Mouse (Mus musculus) small intestine, adult 2 months (tissue): ENCODE data around the gene Mcf2l. TPM values are rescaled to one million over a fixed set of nuclear protein-coding genes. Genes with fewer than 3 reads are reported as not detected.

ENCODE experiments used
- H3K27ac ChIP-seq: fragments of 200-500 bp; 2 replicates; pipeline ENCODE4 v1.5.1; 2012; ENCODE audit warnings: low read depth, low read length, control low read depth, inconsistent platforms; ENCODE audit not compliant: insufficient read depth
- H3K27me3 ChIP-seq: fragments of 200-500 bp; 2 replicates; pipeline ENCODE4 v1.6.1; 2012; ENCODE audit warnings: mild to moderate bottlenecking, moderate library complexity, low read length, inconsistent platforms; ENCODE audit not compliant: control insufficient read depth, insufficient read depth
- H3K36me3 ChIP-seq: fragments of 200-500 bp; 2 replicates; pipeline ENCODE4 v1.6.1; 2012; ENCODE audit warnings: mild to moderate bottlenecking, low read length, control low read depth, inconsistent platforms; ENCODE audit not compliant: control insufficient read depth, insufficient read depth
- H3K4me1 ChIP-seq: fragments of 200-500 bp; 2 replicates; pipeline ENCODE4 v1.6.1; 2012; ENCODE audit warnings: low read length, inconsistent platforms, mixed read lengths; ENCODE audit not compliant: control insufficient read depth, insufficient read depth, insufficient read length
- H3K4me3 ChIP-seq: fragments of 200-500 bp; 2 replicates; pipeline ENCODE4 v1.5.1; 2012; ENCODE audit warnings: low read depth, mild to moderate bottlenecking, control low read depth, inconsistent platforms, low read length, moderate library complexity
- CTCF ChIP-seq: fragments of 200-500 bp; IDR thresholded peaks from 2 replicates; pipeline ENCODE4 v1.5.1; 2012; ENCODE audit warnings: low read depth, mild to moderate bottlenecking, control low read depth, inconsistent platforms, low read length, moderate library complexity, mixed read lengths; ENCODE audit not compliant: insufficient replicate concordance, insufficient read length; ENCODE audit errors: extremely low read depth
- POLR2A ChIP-seq: fragments of 200-500 bp; IDR thresholded peaks from 2 replicates; pipeline ENCODE4 v1.6.1; 2012; ENCODE audit warnings: low read depth, mild to moderate bottlenecking, control low read depth, inconsistent platforms, low read length, moderate library complexity
- WGBS: fragments of 180-500 bp; shearing (Covaris S2); methylation state at CpG from one replicate; pipeline ENCODE4 v1.1.7; 2018; 5-methylcytosine and 5-hydroxymethylcytosine counted together
- polyA plus RNA-seq: library from polyadenylated mRNA; depleted of rRNA; stranded (reverse); fragments of >200 nt; gene quantifications from 2 replicates; pipeline ENCODE4 v1.2.3, GENCODE M21; 2012

Mcf2l gene
- polyA plus RNA-seq, 1 experiment = 11.2 TPM

DNA sequence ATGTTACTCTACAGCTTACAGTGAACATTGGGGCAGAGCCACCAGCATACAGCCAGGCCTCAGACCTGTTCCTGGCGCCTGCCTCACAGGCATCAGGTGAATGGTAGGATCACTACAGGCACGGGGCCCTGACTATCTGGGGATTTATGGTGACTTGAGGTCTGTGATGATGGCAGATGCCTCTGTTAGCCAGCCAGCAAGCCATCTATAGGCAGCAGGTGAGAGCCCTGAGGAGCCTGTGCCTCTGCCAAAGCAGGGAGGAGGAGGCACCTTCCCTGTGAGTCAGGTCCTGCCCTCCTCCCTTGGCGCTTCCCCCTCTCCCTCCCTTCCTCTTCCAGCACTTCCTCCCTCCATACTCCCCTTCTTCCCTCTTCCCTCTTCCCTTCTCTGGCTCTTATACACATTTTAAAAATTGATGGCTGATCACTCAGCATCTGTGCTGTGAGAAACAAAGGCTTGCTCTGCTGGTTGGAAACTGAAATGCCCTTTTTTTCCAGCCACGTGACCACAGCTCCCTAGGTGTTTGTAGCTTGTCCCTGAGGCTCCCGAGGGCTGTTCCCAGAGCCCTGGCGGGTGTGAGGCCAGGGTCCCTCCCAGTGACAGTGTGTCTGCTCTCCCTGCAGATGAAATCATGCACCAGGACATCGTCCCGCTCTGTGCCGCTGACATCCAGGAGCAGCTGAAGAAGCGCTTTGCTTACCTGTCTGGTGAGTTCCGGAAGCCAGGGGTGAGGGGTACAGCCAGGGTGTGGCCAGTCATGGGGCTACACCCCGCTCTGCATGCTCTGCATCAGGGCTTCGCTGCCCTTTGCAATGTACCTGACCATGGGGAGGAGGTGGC is 89.2 kb downstream of the Mcf2l start:
- H3K27me3 ChIP-seq = no peaks in the 10 kb centered on the region
- TF ChIP-seq CTCF (no peak), POLR2A (no peak)
- no peaks in the 10 kb centered on the region for H3K4me1 ChIP-seq
- H3K36me3 ChIP-seq = no peaks in the 10 kb centered on the region
- no peak overlapping the region for H3K27ac ChIP-seq
- 68% methylated on average over 13 of the region's 13 CpGs for WGBS
- no peak overlapping the region for H3K4me3 ChIP-seq

DNA sequence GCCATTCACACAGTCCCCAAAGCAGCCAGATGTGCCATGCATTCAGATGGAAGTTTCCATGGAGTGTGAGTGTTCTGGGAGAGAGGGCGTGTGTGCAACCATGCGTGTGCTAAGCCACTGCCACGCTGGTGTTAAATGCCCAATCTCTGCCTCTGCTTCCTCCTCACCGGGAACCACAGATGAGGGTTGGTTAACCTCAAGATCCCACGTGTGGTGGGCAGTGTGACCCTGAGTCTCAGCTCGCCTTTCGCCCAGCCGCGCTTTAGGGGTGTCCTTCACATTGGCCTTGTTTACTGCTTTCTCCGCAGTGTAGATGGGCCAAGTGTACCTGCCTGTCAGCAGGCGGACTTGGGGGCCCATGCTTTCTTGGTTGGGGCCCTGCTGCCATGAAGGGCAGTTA is 102.7 kb downstream of the Mcf2l start:
- no peak for TF ChIP-seq POLR2A
- no peak for TF ChIP-seq CTCF
- no peaks in the 10 kb centered on the region for H3K27me3 ChIP-seq
- WGBS = 85% methylated on average over 11 of the region's 11 CpGs

DNA sequence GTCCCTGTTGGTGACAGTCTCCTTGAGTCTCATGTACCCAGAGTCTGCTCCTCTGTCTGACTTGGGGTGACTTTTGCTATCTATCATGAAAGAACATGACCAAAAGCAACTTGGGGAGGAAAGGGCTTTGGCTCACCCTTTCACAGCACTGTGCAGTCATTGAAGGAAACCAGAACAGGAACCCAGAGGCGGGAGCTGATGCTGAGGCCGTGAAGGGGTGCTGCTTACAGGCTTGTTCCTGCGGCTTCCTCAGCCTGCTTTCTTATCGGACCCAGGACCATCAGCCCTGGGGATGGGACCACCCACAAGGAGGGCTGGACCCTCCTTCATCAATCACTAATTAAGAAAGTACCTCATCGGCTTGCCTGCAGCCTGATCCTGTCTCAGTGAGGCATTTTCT is 103.1 kb downstream of the Mcf2l start:
- Histone ChIP-seq H3K4me3 (no peak overlapping the region), H3K36me3 (peaks cover 1% of the 10 kb centered on the region; the same call in 1 of the 2 replicates), H3K4me1 (no peaks in the 10 kb centered on the region), H3K27me3 (no peaks in the 10 kb centered on the region), H3K27ac (no peak overlapping the region)
- 69% methylated on average over 5 of the region's 5 CpGs for WGBS
- TF ChIP-seq POLR2A (no peak), CTCF (no peak)

More for the DNA sequence above, 102.7 kb downstream of the Mcf2l start:
- Histone ChIP-seq H3K4me3 (no peak overlapping the region), H3K4me1 (no peaks in the 10 kb centered on the region), H3K36me3 (peaks cover 1% of the 10 kb centered on the region; the same call in 1 of the 2 replicates), H3K27ac (no peak overlapping the region)

DNA sequence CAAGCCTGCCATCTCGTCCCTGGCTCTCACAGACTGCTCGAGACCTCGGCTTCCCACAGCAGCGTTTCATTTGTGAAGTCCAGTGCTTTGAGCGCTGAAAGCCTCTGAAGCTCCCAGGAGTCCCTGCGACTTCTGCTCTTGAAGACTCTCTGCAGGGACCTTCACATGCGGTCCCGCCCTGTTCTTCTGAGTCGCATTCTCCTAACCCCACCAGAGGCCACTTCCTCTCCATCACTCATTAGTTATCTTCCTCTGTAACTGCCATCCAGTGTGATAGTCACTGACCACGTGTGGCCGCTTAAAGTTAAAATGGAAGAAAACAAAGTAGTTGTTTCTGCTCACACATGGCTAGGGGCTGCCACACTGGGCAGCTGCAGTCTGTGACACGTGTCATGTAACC is 103.7 kb downstream of the Mcf2l start:
- 62% methylated on average over 12 of the region's 12 CpGs for WGBS
- Histone ChIP-seq H3K27me3 (no peaks in the 10 kb centered on the region), H3K4me1 (no peaks in the 10 kb centered on the region)

DNA sequence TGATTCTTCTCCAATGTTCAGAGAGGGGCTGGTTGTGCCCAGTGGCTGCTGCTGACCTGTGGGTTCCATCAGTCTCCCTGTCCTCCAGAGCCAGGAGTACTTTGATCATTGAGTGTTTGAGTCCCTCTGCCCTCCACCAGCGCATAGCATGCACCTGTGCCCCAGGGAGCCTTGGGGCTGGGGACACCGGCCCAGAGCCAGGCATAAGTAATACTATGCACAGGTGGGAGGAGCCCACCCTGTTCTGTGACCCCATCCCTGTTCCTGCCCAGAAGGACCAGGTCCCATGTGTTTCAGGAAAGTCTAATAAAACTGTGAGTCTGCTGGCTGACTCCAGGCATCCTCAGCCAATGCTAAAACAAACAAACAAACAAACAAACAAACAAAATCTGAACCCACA is 104.7 kb downstream of the Mcf2l start:
- H3K36me3 ChIP-seq = peaks cover 1% of the 10 kb centered on the region; the same call in 1 of the 2 replicates
- H3K27ac ChIP-seq = no peak overlapping the region
- 56% methylated on average over 2 of the region's 2 CpGs for WGBS
- no peaks in the 10 kb centered on the region for H3K4me1 ChIP-seq
- no peaks in the 10 kb centered on the region for H3K27me3 ChIP-seq
- no peak overlapping the region for H3K4me3 ChIP-seq
- TF ChIP-seq CTCF (no peak), POLR2A (no peak)

More for the DNA sequence above, 103.7 kb downstream of the Mcf2l start:
- Histone ChIP-seq H3K4me3 (no peak overlapping the region), H3K36me3 (peaks cover 1% of the 10 kb centered on the region; the same call in 1 of the 2 replicates), H3K27ac (no peak overlapping the region)
- TF ChIP-seq POLR2A (no peak), CTCF (no peak)

DNA sequence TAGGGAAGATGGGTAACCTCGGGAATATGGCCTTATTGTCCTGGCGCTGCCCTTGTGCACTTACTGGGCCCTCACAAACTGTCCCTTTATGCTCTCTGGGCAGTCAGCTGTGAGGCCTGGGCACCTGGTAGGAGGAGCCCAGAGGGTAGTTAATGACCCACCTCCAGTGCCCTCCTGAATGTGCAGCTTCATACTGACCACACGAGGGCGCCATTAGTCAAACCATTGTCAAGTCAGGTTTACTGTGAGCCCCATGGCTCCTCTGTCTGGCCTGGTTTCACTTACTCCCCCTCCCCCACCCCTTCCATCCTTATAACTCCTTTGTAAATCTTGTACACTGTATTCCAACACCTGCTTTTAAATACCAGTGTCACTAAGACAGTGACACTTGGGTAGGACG is 105.1 kb downstream of the Mcf2l start:
- no peaks in the 10 kb centered on the region for H3K4me1 ChIP-seq
- TF ChIP-seq POLR2A (no peak), CTCF (peak; percentile 71; the same call in 1 of the 2 replicates)
- WGBS = 32% methylated on average over 5 of the region's 5 CpGs
- H3K36me3 ChIP-seq = no peaks in the 10 kb centered on the region
- H3K4me3 ChIP-seq = no peak overlapping the region
- no peak overlapping the region for H3K27ac ChIP-seq
- no peaks in the 10 kb centered on the region for H3K27me3 ChIP-seq

DNA sequence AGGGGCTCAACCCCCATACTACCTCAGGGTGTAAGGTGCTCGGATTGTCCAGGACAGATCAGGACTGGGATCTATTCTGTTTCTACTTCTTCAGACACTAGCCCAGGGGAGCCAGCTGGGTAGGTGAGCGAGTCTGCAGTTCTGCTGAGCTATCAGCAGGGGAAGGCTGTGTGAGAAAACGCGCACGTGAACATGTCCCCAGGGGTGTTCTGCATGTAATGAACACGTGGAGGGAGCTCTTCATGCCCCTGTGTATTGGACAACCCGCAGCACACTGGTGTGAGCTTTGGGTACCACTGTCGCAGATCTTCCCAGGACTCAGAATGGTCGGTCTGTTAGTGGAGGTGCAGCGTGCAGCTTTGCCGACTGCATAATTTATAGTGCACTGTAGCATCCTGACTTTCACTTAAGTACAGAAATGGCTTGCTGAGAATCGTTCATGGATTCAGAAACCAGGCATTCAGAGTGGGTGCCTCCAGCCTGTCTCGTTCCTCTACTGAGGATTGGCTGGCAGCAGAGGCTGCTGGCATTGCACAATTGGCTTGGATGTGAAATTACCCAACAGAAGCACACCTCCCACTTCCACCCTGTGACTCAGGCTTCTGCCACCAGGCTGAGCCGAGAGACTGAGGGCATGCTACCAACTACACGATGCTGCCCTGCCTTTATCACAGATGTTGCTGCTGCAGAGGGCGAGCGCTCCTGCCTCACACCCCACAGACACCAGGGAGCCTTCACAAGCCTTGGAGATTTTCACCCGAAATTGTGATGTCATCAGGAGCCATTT is 110.3 kb downstream of the Mcf2l start:
- Histone ChIP-seq H3K27me3 (no peaks in the 10 kb centered on the region), H3K4me3 (no peak overlapping the region), H3K4me1 (no peaks in the 10 kb centered on the region), H3K36me3 (no peaks in the 10 kb centered on the region), H3K27ac (no peak overlapping the region)
- WGBS = 78% methylated on average over 18 of the region's 18 CpGs
- TF ChIP-seq CTCF (no peak), POLR2A (no peak)
